Mouse (Mus musculus): ENCODE measurements around the gene Lamb3.

GRCm38 (mm10) chr1:193167746-193168145, 39.8 kb upstream of the Lamb3 start, which contains the start of gene A130010J15Rik:
- no peak for TF ChIP-seq CTCF (IDR thresholded peaks at IDR 0.05; ENCODE audit: extremely low read depth, insufficient read depth, insufficient read length, insufficient replicate concordance)
- no peak for TF ChIP-seq POLR2A (IDR thresholded peaks at IDR 0.05; ENCODE audit: low read depth, low read length)

All from spleen, adult 2 months (tissue).